Mouse (Mus musculus) regulatory T cell (primary cell): Measurements from ENCODE around the gene Stat5a.

ENCODE experiments used
- in situ Hi-C: fragments of 300-600 bp; cut with MboI, MseI; formaldehyde crosslinking; loops from one replicate; pipeline ENCODE4 v1.15.1; 2025; ENCODE audit warnings: high pct_unique_total_duplicates

Gene Stat5a

GRCm38 (mm10) chr11:100894146-100894918, 35.2 kb downstream of the Stat5a start:
- in situ Hi-C loops, result loop anchor here (5.0 kb wide), 1 partner anchor 163 kb away; no protein-coding TSS in a partner anchor

- in situ Hi-C loops, result no loop called here
Measured at GRCm38 (mm10) chr11:100896078-100896477, 36.9 kb downstream of the Stat5a start.

GRCm38 (mm10) chr11:100897294-100898231, 38.4 kb downstream of the Stat5a start:
- in situ Hi-C loops, result no loop called here

- in situ Hi-C loops, result no loop called here
Measured at GRCm38 (mm10) chr11:100898441-100899199, 39.5 kb downstream of the Stat5a start.

- in situ Hi-C loops, result no loop called here
Measured at GRCm38 (mm10) chr11:100904580-100905351, 45.6 kb downstream of the Stat5a start.

- in situ Hi-C loops, result no loop called here
Measured at GRCm38 (mm10) chr11:100905929-100906328, 46.8 kb downstream of the Stat5a start.

- in situ Hi-C loops, result no loop called here
Measured at GRCm38 (mm10) chr11:100906885-100907284, 47.7 kb downstream of the Stat5a start.

GRCm38 (mm10) chr11:100908112-100908511, 49.0 kb downstream of the Stat5a start:
- in situ Hi-C loops, result no loop called here

- in situ Hi-C loops, result no loop called here
Measured at GRCm38 (mm10) chr11:100908567-100908966, 49.4 kb downstream of the Stat5a start.

GRCm38 (mm10) chr11:100912401-100913155, 53.4 kb downstream of the Stat5a start:
- in situ Hi-C loops, result no loop called here

- in situ Hi-C loops, result no loop called here
Measured at GRCm38 (mm10) chr11:100914415-100914814, 55.3 kb downstream of the Stat5a start.

GRCm38 (mm10) chr11:100915063-100915462, 55.9 kb downstream of the Stat5a start:
- in situ Hi-C loops, result no loop called here

GRCm38 (mm10) chr11:100916432-100916971, 57.4 kb downstream of the Stat5a start:
- in situ Hi-C loops, result no loop called here

GRCm38 (mm10) chr11:100918007-100918406, 58.9 kb downstream of the Stat5a start:
- in situ Hi-C loops, result no loop called here

- in situ Hi-C loops, result no loop called here
Measured at GRCm38 (mm10) chr11:100920887-100921624, 61.9 kb downstream of the Stat5a start.

GRCm38 (mm10) chr11:100924386-100924919, 65.3 kb downstream of the Stat5a start:
- in situ Hi-C loops, result no loop called here

- in situ Hi-C loops, result no loop called here
Measured at GRCm38 (mm10) chr11:100927386-100927785, 68.2 kb downstream of the Stat5a start.

GRCm38 (mm10) chr11:100930611-100931010, 71.5 kb downstream of the Stat5a start:
- in situ Hi-C loops, result no loop called here
